15 mouse cellular contexts compared by ENCODE assay signal in the genomic region with DNA sequence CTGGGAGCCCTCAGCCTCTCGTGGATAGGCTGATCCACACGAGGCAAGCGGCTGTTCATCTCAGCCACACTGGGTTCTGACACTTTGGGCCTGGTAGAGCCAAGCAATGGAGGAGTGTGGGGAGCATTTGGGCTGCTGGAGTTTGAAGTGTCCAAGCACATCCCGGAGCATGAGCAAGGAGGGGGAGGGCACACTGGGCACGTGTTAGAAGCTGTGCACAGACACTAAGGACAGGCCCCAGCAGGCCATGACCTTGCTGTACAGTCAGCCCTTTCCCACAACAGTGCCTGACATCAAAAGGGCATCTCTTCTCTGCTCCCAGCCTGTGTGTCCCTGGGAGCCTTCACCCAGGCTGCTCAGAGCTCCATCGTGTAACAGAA. TPM values are rescaled to one million over a fixed set of nuclear protein-coding genes. Genes with fewer than 3 reads are reported as not detected.
DNase-seq lines count a peak whose midpoint lies in the region; ATAC-seq and TF ChIP-seq lines count a peak whose summit lies in the region.
"Had no signal": no experiment of that assay in that cellular context is flagged by ENCODE, and none has a peak within 500 bp of the region (broad histone marks: within the 10 kb centered on the region; RNA-seq: fewer than 3 reads in every experiment).

No protein-coding gene starts in this region.

- H3K27ac ChIP-seq in left cerebral cortex, adult 2 months, result peak overlapping the region; percentile 62
- H3K27ac ChIP-seq in liver, postnatal 0 days (ENCODE audit: low read depth), result peak overlapping the region; percentile 34; the same call in 1 of the 2 replicates
- H3K27ac ChIP-seq: midbrain, embryonic 10.5 days had no signal

- peaks cover 55% of the 10 kb centered on the region for H3K4me1 ChIP-seq in liver, postnatal 0 days (ENCODE audit: insufficient read depth)

- intact Hi-C loops in left cerebral cortex, adult 2 months (cut with DNase I), result loop anchor here (5.0 kb wide), 1 partner anchor 160 kb away; no protein-coding TSS in a partner anchor

- no peak for TF ChIP-seq CTCF in left cerebral cortex, adult 2 months (IDR thresholded peaks at IDR 0.05)
- TF ChIP-seq CTCF in liver, postnatal 0 days (IDR thresholded peaks at IDR 0.05; ENCODE audit: low read depth), result no peak

- peak; percentile 87 for DNase-seq in adrenal gland, adult 2 months
- DNase-seq in adrenal gland, postnatal 4 days (ENCODE audit: low spot score in 2 of 2), result no peak
- DNase-seq in left cerebral cortex, adult 2 months (ENCODE audit: extremely low spot score in 1 of 2, low spot score in 2 of 2), result no peak
- DNase-seq in left cerebral cortex, adult 8-10 months (ENCODE audit: low spot score in 2 of 2), result no peak
- DNase-seq in adrenal gland, postnatal 14 days, result peak; percentile 73
- DNase-seq in liver, postnatal 0 days, result no peak
- DNase-seq in gastrocnemius, postnatal 4 days (ENCODE audit: low spot score in 2 of 2), result no peak
- DNase-seq: embryo, embryonic 11 days; heart, adult 2 months; retina, postnatal 1 day; thymus, postnatal 14 days had no signal

- no peak for TF ChIP-seq EP300 in liver, postnatal 0 days (IDR thresholded peaks at IDR 0.05; ENCODE audit: low read depth)

- 79% methylated on average over 6 of the region's 6 CpGs for WGBS in liver, postnatal 0 days (ENCODE audit: insufficient replicate concordance)

- no peak overlapping the region for H3K4me3 ChIP-seq in left cerebral cortex, adult 2 months
- H3K4me3 ChIP-seq in liver, postnatal 0 days (ENCODE audit: low read depth, low read length), result no peak overlapping the region
- H3K4me3 ChIP-seq: erythroblast, embryonic 14.5 days; heart, adult 2 months; midbrain, embryonic 10.5 days had no signal

- no peak for ATAC-seq in liver, postnatal 0 days
- no peak for ATAC-seq in megakaryocyte progenitor cell, adult 5-6 weeks (replicated peaks; ENCODE audit: poor library complexity)
- ATAC-seq: forebrain, embryonic 16.5 days had no signal

- no peak overlapping the region for H3K9ac ChIP-seq in liver, postnatal 0 days (replicated peaks)

- H3K4me2 ChIP-seq in liver, postnatal 0 days (ENCODE audit: low read depth, low read length), result no peak overlapping the region

- no peaks in the 10 kb centered on the region for H3K27me3 ChIP-seq in liver, postnatal 0 days (ENCODE audit: insufficient read depth, low read length)

- no peaks in the 10 kb centered on the region for H3K9me3 ChIP-seq in liver, postnatal 0 days (ENCODE audit: low read length)
- H3K9me3 ChIP-seq: midbrain, embryonic 10.5 days had no signal

- peaks cover 12% of the 10 kb centered on the region for H3K36me3 ChIP-seq in liver, postnatal 0 days (replicated peaks; ENCODE audit: insufficient read depth, low read length)
- H3K36me3 ChIP-seq: midbrain, embryonic 10.5 days had no signal

RNA-seq across cellular contexts. Expression of gene Mgll, which starts 13.3 kb away (rescaled TPM):
- total RNA-seq in adrenal gland, adult 2 months (2021), result 100 to 1,000 TPM; 192 to 194 TPM
- 360 and 467 TPM in 2 replicates for polyA plus RNA-seq in adrenal gland, adult 2 months (2012; rRNA removed)
- total RNA-seq in adrenal gland, postnatal 4 days (2021), result 10 to 100 TPM; 83.6 to 88.1 TPM
- total RNA-seq in left cerebral cortex, adult 2 months (2021), result 100 to 1,000 TPM; 185 to 189 TPM
- 100 to 1,000 TPM; 167 to 184 (median 176) TPM for total RNA-seq in left cerebral cortex, adult 8-10 months (2022)
- 232 and 279 TPM in 2 replicates for total RNA-seq in adrenal gland, postnatal 14 days (2021)
- 106 and 121 TPM in 2 replicates for polyA plus RNA-seq in liver, postnatal 0 days (2015; fragmentation: Nextera tagmentation; extraction: Ambion mirVana)
- total RNA-seq in gastrocnemius, postnatal 4 days (2021), result 10 to 100 TPM; 70.3 to 74.3 TPM
- total RNA-seq in megakaryocyte progenitor cell, adult 5-6 weeks (2015), result 1.7 and 1.9 TPM in 2 replicates
- 1.6 and 2.7 TPM in 2 replicates for total RNA-seq in megakaryocyte progenitor cell, adult 5-6 weeks (2017)

Comparison
In these comparisons a context has a peak if more than half of its experiments do, and no peak if none do; other contexts are left out.
1. DNase-seq: peak in adrenal gland, adult 2 months (single experiment) and adrenal gland, postnatal 14 days (single experiment); none in adrenal gland, postnatal 4 days (0 of 2), left cerebral cortex, adult 2 months (0 of 2), left cerebral cortex, adult 8-10 months (0 of 2), liver, postnatal 0 days (single experiment) and gastrocnemius, postnatal 4 days (0 of 2).
2. RNA of gene Mgll, which starts 13.3 kb away (total RNA-seq): 232 to 279 TPM in adrenal gland, postnatal 14 days, 192 to 194 TPM in adrenal gland, adult 2 months, 185 to 189 TPM in left cerebral cortex, adult 2 months, 167 to 184 TPM in left cerebral cortex, adult 8-10 months, 83.6 to 88.1 TPM in adrenal gland, postnatal 4 days and 70.3 to 74.3 TPM in gastrocnemius, postnatal 4 days; 1.6 to 2.7 TPM in megakaryocyte progenitor cell, adult 5-6 weeks; every median in the first group is over 10 times any median in the second.